Mouse (Mus musculus) ovary, postnatal 14 days (tissue): ENCODE results near the gene Ankle1.
A peak's percentile ranks its signal among the peaks of the same experiment; 100 is the strongest.
"Not testable (repeated sequence)": the region's sequence is repeated elsewhere in the genome, so short reads cannot be mapped to it uniquely, and the experiment has no call there.

Experiments used
- DNase-seq: peaks from one replicate; pipeline ENCODE4 v3.0.0; 2022; ENCODE audit warnings: low spot score

Ankle1 gene

DNA sequence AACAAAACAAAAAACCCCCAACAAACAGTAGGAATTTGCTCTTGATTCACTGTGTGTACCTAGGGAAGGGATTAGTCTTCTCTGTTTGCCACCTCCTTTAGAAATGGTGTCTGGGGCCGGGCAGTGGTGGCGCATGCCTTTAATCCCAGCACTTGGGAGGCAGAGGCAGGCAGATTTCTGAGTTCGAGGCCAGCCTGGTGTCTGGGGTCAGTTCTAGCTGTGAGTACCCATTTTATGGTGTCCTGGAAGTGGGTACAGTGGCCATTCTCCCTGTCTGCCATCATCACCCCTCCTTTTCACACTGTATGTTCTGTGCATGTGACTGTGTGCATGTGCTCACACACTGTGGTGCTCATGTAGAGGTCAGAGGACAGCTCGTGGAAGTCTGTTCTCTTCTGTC, 2.4 kb downstream of the Ankle1 start:
- no peak for DNase-seq

DNA sequence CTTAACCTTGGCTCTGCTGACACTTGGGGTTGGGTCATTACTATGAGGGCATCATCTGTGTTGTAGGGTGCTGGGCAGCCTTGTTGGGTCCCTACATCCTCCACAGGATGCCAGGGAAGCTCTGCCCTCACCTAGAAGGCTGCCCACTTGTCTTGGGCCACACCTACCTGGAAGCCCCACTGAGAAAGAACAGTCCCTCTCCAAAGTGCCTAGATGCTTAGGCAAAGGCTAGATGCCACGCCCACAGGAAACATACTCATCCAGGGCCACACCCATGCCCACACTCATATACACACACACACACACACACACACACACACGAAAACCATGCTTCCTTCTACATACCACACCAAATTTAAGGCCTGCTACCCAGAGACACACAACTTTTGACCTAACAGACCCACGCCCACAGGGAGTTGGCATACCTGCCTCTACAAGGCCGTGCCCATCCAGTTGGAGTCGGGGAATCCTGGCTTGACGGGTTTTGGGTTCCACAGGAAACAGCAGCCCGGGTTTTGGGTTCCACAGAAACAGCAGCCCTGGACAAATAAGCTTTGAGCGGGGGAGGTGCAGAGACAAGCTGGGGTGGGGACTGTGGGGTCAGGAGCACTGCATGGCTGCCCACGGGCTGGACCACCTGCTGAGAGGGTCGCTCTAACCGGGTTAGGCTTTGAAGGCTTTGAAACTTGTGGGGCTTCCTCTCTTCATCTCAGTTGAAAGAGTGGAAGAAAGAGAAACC, 5.9 kb downstream of the Ankle1 start:
- no peak for DNase-seq

DNA sequence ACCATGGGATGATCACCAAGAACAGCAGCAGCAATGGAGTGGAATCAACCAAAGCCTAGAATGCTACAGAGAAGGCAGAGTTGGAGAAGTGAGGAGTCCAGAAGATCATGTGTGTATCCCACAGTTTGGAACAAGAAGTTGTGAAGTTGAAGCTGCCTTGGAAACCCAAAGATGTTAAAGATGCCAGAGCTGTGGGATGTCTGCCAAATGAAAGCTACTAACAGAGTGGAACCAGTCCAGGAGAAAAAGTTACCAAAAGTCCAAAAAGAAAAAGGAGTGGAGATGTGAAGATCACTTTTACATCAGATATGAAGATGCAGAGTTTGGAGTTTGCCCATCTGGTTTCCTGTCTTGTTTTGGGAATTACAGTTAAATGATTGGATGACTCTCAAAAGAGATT, 16.3 kb downstream of the Ankle1 start:
- DNase-seq, result no peak

DNA sequence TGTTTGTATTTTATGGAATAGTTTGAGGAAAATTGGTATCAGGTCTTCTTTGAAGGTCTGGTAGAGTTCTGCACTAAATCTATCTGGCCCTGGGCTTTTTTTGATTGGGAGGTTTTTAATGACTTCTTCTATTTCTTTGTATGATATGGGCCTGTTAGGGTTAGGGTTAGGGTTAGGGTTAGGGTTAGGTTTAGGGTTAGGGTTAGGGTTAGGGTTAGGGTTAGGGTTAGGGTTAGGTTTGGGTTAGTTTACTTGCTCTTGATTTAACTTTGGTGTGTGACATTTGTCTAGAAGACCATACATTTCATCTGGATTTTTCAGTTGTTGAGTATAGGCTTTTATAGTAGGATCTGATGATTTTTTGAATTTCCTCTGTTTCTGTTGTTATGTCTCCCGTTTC, 27.1 kb downstream of the Ankle1 start:
- DNase-seq, result not testable (repeated sequence)

DNA sequence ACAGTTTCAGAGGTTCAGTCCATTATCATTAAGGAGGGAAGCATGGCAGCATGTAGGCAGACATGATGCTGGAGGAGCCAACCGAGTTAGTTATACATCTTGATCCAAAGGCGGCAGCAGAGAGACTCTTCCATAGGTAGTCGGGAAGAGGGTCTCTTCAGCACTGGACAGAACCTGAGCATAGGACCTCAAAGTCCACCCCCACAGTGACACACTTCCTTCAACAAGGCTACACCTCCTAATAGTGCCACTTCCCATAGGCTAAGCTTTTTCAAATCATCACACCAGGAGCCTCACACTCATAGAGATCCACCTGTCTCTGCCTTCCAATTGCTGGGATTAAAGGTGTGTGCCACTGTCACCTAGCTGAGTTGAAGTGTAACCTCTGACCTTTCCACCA, 31.2 kb downstream of the Ankle1 start:
- no peak for DNase-seq

DNA sequence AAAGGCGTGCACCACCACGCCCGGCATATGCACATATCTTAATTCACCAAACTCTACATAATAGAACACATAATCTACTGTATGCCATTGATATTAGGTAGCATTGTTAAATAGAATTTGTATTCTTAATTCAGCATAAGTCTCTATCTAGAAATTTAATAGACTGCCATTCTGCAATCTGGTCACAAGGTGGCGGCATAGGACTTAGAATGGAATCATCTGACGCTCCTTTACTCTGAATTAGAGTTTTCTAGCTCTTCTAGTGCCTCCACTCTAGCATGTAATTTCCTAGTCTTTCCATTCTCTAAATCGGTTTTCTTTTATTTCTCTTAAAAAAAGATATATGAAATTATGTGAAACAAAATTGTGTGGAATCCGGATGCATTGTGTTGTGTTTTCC, 35.6 kb downstream of the Ankle1 start:
- peak; percentile 51 for DNase-seq

DNA sequence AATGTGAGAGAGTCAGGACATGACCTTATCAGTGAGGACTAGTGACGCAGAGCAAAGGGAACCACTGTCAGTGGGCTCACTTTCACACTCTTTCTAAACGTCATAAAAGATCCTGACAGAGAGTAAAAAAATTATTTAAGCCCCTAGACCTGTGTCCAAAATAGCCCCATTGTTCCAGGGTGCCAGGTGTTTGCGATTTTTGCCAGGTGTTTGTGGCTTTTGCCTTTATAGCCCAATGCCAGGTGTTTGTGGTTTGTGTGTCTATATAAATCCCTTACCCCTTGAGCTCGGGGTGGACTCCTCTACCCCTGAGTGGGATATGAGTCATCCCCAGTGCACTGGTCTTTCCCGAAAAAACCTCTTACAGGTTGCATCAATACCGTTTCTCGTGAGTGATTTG, 39.3 kb downstream of the Ankle1 start:
- no peak for DNase-seq

DNA sequence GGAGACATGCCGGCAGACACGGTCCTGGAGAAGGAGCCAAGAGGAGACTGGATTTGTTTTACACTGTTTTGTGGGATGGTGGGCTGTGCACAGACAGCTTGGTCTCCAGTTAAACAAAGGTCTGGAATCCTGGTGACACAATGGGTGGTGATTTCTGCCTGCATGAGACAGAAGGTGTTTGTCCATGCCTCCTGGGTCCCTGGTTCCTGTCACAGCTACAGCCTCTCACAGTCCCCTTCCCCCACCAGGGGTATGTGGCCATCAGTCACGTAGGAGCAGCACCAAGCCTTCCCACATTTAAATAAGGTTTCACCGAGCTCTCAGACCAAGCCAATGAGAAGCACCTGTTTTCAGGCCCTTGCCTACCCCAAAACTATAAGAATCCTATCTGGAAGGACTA, 45.5 kb downstream of the Ankle1 start:
- DNase-seq, result no peak

DNA sequence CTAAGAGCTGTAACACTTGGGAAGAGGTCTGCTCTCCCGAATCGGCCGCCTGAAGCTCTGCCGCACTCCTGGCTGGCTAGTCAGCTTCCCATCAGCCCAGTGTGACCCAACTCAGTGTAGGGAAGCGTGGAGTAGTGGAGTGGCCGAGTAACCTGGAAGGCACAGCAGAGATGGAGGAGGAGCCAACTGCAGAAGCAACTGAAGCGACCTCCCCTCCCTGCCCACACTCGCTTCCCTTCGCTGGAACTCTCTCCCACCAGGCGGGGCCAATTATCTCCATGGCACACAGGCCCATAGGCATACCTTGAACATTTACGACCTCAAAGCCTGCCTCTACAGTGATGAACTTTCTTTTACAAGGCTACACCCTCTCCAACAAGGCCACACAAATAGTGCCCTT, 46.0 kb downstream of the Ankle1 start:
- DNase-seq, result no peak

DNA sequence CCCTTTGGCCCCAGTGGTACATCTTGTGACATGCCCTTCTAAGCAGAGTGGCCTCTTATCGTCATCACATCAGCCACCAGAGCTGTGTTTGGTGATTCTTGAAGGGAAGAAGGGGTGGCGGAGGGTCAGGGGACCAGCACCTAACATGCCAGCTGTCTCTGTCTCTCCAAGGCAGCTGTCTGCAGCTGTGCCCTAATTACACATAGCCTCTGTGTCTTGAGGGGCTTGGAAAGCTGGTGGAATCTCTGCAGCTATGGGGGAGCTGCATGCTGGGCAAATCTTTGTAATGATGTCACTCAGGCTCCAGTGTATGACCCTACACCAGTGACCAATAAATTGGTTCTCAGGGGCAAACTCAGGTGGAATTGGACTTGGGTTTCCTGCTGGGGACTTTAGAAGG, 46.9 kb downstream of the Ankle1 start:
- DNase-seq, result no peak

DNA sequence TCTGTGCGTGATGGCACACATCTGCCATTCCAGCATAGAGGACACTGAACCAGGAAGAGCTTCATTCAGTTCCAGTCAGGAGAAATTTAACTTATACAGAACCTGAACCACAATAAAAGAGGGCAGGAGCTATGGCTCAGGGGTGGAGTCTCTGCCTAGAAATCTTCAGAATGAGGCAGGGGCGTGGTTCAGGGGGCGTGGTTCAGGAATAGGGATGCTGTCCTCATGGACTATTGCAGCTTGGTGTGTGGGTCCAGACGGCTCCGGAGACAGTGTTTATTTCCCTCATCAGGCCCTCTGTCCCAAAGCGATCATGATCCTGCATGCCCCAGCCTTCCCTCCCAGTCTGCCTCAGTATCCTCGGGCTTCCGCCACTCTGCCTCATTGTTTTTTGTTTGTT, 48.9 kb downstream of the Ankle1 start:
- no peak for DNase-seq

DNA sequence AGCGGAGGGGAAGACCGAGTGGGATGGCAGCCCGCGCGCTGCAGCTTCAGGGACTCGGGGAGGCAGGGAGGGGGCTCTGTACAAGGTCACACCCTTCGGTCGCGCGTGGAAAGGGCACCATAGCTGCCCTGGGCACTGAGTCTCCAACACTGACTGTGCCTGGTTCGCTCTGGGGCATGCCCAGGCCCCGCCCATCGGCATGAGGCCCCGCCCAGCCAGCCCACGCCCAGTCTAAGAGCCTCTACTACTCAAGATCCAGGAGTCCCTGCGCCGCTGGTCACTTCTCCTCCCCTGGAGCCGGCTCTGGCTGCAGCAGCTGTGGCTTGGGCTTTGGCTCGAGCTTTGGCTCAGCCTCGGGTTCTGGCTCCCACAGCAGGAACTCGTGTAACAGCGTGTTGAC, 51.1 kb downstream of the Ankle1 start:
- no peak for DNase-seq

DNA sequence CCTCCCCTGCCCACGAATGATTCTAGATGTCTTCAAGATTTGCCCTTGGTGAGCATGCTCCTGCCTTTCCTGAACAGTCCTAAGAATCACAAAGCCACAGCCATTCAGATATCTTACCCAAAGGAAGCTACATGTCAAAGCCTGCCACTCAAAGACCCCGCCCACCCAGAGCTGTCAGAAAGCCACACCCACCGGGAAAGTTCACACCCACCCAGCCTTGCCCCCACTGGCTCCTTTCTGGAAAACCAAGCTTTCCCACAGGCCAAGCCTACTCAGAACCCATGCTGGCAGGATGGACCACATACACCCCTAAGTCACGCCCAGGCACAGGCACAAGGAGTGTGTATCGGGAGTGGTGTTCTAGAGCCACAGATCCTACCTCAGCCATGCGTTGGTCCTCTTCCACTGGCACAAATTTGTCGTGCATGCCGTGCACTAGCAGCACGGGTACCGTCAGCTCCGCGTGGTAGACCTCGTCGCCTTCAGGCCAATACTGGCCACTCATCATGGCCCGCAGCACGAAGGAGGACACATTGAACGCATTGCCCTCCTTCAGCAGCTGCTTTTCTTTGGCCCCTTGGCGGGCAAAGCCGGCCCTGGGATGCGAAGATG, 52.0 kb downstream of the Ankle1 start:
- DNase-seq, result no peak
